Mouse (Mus musculus): ENCODE measurements around the gene Ddb1.

Ddb1 gene

GRCm38 (mm10) chr19:10591659-10592377, 13.3 kb upstream of the Ddb1 start:
- peak in 1 of 2 experiments; percentile 8 for DNase-seq (ENCODE audit: low spot score in 2 of 2)

GRCm38 (mm10) chr19:10598188-10598587, 6.9 kb upstream of the Ddb1 start:
- DNase-seq (ENCODE audit: low spot score in 2 of 2) = peak in 1 of 2 experiments; percentile 60

- DNase-seq (ENCODE audit: low spot score in 2 of 2) = no peak
Measured at GRCm38 (mm10) chr19:10599648-10600047, 5.5 kb upstream of the Ddb1 start.

GRCm38 (mm10) chr19:10602247-10602769, 2.8 kb upstream of the Ddb1 start:
- DNase-seq (ENCODE audit: low spot score in 2 of 2) = no peak

GRCm38 (mm10) chr19:10602787-10603186, 2.3 kb upstream of the Ddb1 start:
- DNase-seq (ENCODE audit: low spot score in 2 of 2) = peak; percentile 85 to 93

- peak in 1 of 2 experiments; percentile 21 for DNase-seq (ENCODE audit: low spot score in 2 of 2)
Measured at GRCm38 (mm10) chr19:10603660-10604523, 1.2 kb upstream of the Ddb1 start.

- DNase-seq (ENCODE audit: low spot score in 2 of 2) = peak; percentile 28 to 31
Measured at GRCm38 (mm10) chr19:10604534-10604933, 593 bp upstream of the Ddb1 start.

GRCm38 (mm10) chr19:10605901-10606622, 935 bp downstream of the Ddb1 start:
- peak in 1 of 2 experiments; percentile 43 for DNase-seq (ENCODE audit: low spot score in 2 of 2)

- DNase-seq (ENCODE audit: low spot score in 2 of 2) = no peak
Measured at GRCm38 (mm10) chr19:10608573-10609240, 3.6 kb downstream of the Ddb1 start.

- peak; percentile 61 to 73 for DNase-seq (ENCODE audit: low spot score in 2 of 2)
Measured at GRCm38 (mm10) chr19:10634106-10634871, 29.2 kb downstream of the Ddb1 start, which contains the start of gene Vwce. TSS of gene Vwce (plus strand) at chr19:10634213.

GRCm38 (mm10) chr19:10634872-10635318, 29.8 kb downstream of the Ddb1 start:
- DNase-seq (ENCODE audit: low spot score in 2 of 2) = peak; percentile 47 to 63

GRCm38 (mm10) chr19:10637840-10638239, 32.7 kb downstream of the Ddb1 start:
- DNase-seq (ENCODE audit: low spot score in 2 of 2) = no peak

- no peak for DNase-seq (ENCODE audit: low spot score in 2 of 2)
Measured at GRCm38 (mm10) chr19:10640080-10640479, 35.0 kb downstream of the Ddb1 start.

- DNase-seq (ENCODE audit: low spot score in 2 of 2) = no peak
Measured at GRCm38 (mm10) chr19:10640589-10641378, 35.7 kb downstream of the Ddb1 start.

- no peak for DNase-seq (ENCODE audit: low spot score in 2 of 2)
Measured at GRCm38 (mm10) chr19:10645616-10646015, 40.5 kb downstream of the Ddb1 start.

- DNase-seq (ENCODE audit: low spot score in 2 of 2) = no peak
Measured at GRCm38 (mm10) chr19:10648156-10648555, 43.0 kb downstream of the Ddb1 start.

GRCm38 (mm10) chr19:10656058-10656457, 50.9 kb downstream of the Ddb1 start:
- DNase-seq (ENCODE audit: low spot score in 2 of 2) = no peak

- no peak for DNase-seq (ENCODE audit: low spot score in 2 of 2)
Measured at GRCm38 (mm10) chr19:10657742-10658141, 52.6 kb downstream of the Ddb1 start.

GRCm38 (mm10) chr19:10658406-10658805, 53.3 kb downstream of the Ddb1 start:
- no peak for DNase-seq (ENCODE audit: low spot score in 2 of 2)
